10 mouse cellular contexts compared by ENCODE assay signal in genomic region chr12:84805228-84805842, GRCm38 (mm10). TPM values are rescaled to one million over a fixed set of nuclear protein-coding genes. Genes with fewer than 3 reads are reported as not detected.
DNase-seq lines count a peak whose midpoint lies in the region; ATAC-seq lines count a peak whose summit lies in the region.
"Had no signal": no experiment of that assay in that cellular context is flagged by ENCODE, and none has a peak within 500 bp of the region (broad histone marks: within the 10 kb centered on the region; RNA-seq: fewer than 3 reads in every experiment).

No protein-coding gene starts in this region.

- no peaks in the 10 kb centered on the region for H3K9me3 ChIP-seq in heart, embryonic 14.5 days (ENCODE audit: control insufficient read depth, low read length)
- H3K9me3 ChIP-seq in intestine, embryonic 14.5 days (ENCODE audit: control insufficient read depth, low read length), result no peaks in the 10 kb centered on the region
- H3K9me3 ChIP-seq in limb, embryonic 12.5 days, result no peaks in the 10 kb centered on the region
- no peaks in the 10 kb centered on the region for H3K9me3 ChIP-seq in stomach, embryonic 16.5 days (replicated peaks; ENCODE audit: control insufficient read depth, low read length)
- H3K9me3 ChIP-seq in forebrain, embryonic 10.5 days, result no peaks in the 10 kb centered on the region
- H3K9me3 ChIP-seq: liver, embryonic 13.5 days had no signal

- intact Hi-C loops in heart, postnatal 36 days (cut with DNase I), result no loop called here

- H3K27me3 ChIP-seq in heart, embryonic 14.5 days (ENCODE audit: control insufficient read depth, insufficient read depth, low read length), result peaks cover 88% of the 10 kb centered on the region
- H3K27me3 ChIP-seq in intestine, embryonic 14.5 days (replicated peaks; ENCODE audit: control insufficient read depth, insufficient read depth, low read length), result no peaks in the 10 kb centered on the region
- H3K27me3 ChIP-seq in limb, embryonic 12.5 days, result no peaks in the 10 kb centered on the region
- H3K27me3 ChIP-seq in stomach, embryonic 16.5 days (ENCODE audit: control insufficient read depth, insufficient read depth, low read length), result no peaks in the 10 kb centered on the region
- H3K27me3 ChIP-seq in forebrain, embryonic 10.5 days (ENCODE audit: poor library complexity, severe bottlenecking), result no peaks in the 10 kb centered on the region

- H3K27ac ChIP-seq in heart, embryonic 14.5 days (replicated peaks in 1 of 2; ENCODE audit: control insufficient read depth in 1 of 2, insufficient read depth in 1 of 2, low read depth in 2 of 2, low read length in 2 of 2), result no peak overlapping the region
- H3K27ac ChIP-seq in intestine, embryonic 14.5 days (ENCODE audit: low read depth), result 0 out of 2 replicates have a peak overlapping the region, but pooled peaks have one; percentile 27
- no peak overlapping the region for H3K27ac ChIP-seq in limb, embryonic 12.5 days
- H3K27ac ChIP-seq in stomach, embryonic 16.5 days (ENCODE audit: low read length), result peak overlapping the region; percentile 28
- no peak overlapping the region for H3K27ac ChIP-seq in forebrain, embryonic 10.5 days
- H3K27ac ChIP-seq: liver, embryonic 13.5 days had no signal

- ATAC-seq in heart, embryonic 14.5 days (ENCODE audit: insufficient number of reproducible peaks, insufficient read depth, low FRiP score, low read depth), result peak; percentile 74; the same call in 1 of the 2 replicates
- peak; percentile 88 for ATAC-seq in intestine, embryonic 14.5 days (replicated peaks; ENCODE audit: low FRiP score, low TSS enrichment, low read depth)
- ATAC-seq in limb, embryonic 12.5 days (ENCODE audit: insufficient number of reproducible peaks, insufficient read depth, low FRiP score, low TSS enrichment, low read depth), result 0 out of 2 replicates have a peak, but pooled peaks have one; percentile 32
- peak; percentile 89 for ATAC-seq in stomach, embryonic 16.5 days (ENCODE audit: insufficient read depth, low FRiP score)

- H3K36me3 ChIP-seq in heart, embryonic 14.5 days (ENCODE audit: control insufficient read depth, insufficient read depth, low read length), result no peaks in the 10 kb centered on the region
- H3K36me3 ChIP-seq in intestine, embryonic 14.5 days (ENCODE audit: control insufficient read depth, insufficient read depth, low read length), result no peaks in the 10 kb centered on the region
- H3K36me3 ChIP-seq in limb, embryonic 12.5 days, result no peaks in the 10 kb centered on the region
- no peaks in the 10 kb centered on the region for H3K36me3 ChIP-seq in stomach, embryonic 16.5 days (ENCODE audit: control insufficient read depth, insufficient read depth, low read length)
- H3K36me3 ChIP-seq in forebrain, embryonic 10.5 days (replicated peaks), result no peaks in the 10 kb centered on the region
- H3K36me3 ChIP-seq: liver, embryonic 13.5 days had no signal

- DNase-seq in heart, postnatal 36 days, result no peak
- DNase-seq in intestine, embryonic 14.5 days (ENCODE audit: low spot score), result peak; percentile 67
- DNase-seq in ovary, postnatal 36 days (ENCODE audit: low spot score), result no peak
- DNase-seq in forebrain, embryonic 10.5 days (ENCODE audit: extremely low spot score, low spot score), result no peak
- DNase-seq in gastrocnemius, adult 8-10 months (ENCODE audit: low spot score in 2 of 2), result no peak
- DNase-seq: liver, embryonic 13.5 days; thymus, adult 2 months had no signal

- no peak overlapping the region for H3K4me2 ChIP-seq in heart, embryonic 14.5 days (ENCODE audit: low read length)
- no peak overlapping the region for H3K4me2 ChIP-seq in intestine, embryonic 14.5 days (ENCODE audit: low read length)
- no peak overlapping the region for H3K4me2 ChIP-seq in limb, embryonic 12.5 days
- no peak overlapping the region for H3K4me2 ChIP-seq in stomach, embryonic 16.5 days (ENCODE audit: low read depth, low read length)
- H3K4me2 ChIP-seq: liver, embryonic 13.5 days had no signal

- H3K4me3 ChIP-seq in heart, embryonic 14.5 days (ENCODE audit: control insufficient read depth in 1 of 2, insufficient read depth in 1 of 2, low read depth in 1 of 2, low read length in 2 of 2), result no peak overlapping the region
- no peak overlapping the region for H3K4me3 ChIP-seq in intestine, embryonic 14.5 days (ENCODE audit: low read depth, low read length)
- H3K4me3 ChIP-seq in limb, embryonic 12.5 days (replicated peaks), result no peak overlapping the region
- H3K4me3 ChIP-seq in stomach, embryonic 16.5 days (replicated peaks; ENCODE audit: low read length), result no peak overlapping the region
- no peak overlapping the region for H3K4me3 ChIP-seq in forebrain, embryonic 10.5 days
- H3K4me3 ChIP-seq: liver, embryonic 13.5 days had no signal

- WGBS in heart, embryonic 14.5 days, result 37% methylated on average over 9 of the region's 9 CpGs
- WGBS in intestine, embryonic 14.5 days, result 68% methylated on average over 9 of the region's 9 CpGs
- WGBS in limb, embryonic 12.5 days, result 63% methylated on average over 9 of the region's 9 CpGs
- 58% methylated on average over 9 of the region's 9 CpGs for WGBS in stomach, embryonic 16.5 days
- 82% methylated on average over 9 of the region's 9 CpGs for WGBS in forebrain, embryonic 10.5 days

- peaks cover 16 to 19% of the 10 kb centered on the region in 2 experiments for H3K4me1 ChIP-seq in heart, embryonic 14.5 days (ENCODE audit: control insufficient read depth in 2 of 2, insufficient read depth in 2 of 2, low read length in 2 of 2)
- H3K4me1 ChIP-seq in intestine, embryonic 14.5 days (replicated peaks; ENCODE audit: control insufficient read depth, insufficient read depth, low read length), result 0 out of 2 replicates have a peak, but pooled peaks cover 10% of the 10 kb centered on the region
- peaks cover 21% of the 10 kb centered on the region for H3K4me1 ChIP-seq in limb, embryonic 12.5 days (replicated peaks)
- no peaks in the 10 kb centered on the region for H3K4me1 ChIP-seq in stomach, embryonic 16.5 days (ENCODE audit: control insufficient read depth, insufficient read depth, low read length)
- peaks cover 18% of the 10 kb centered on the region; the same call in 1 of the 2 replicates for H3K4me1 ChIP-seq in forebrain, embryonic 10.5 days

- no peak overlapping the region for H3K9ac ChIP-seq in heart, embryonic 14.5 days (ENCODE audit: low read length)
- H3K9ac ChIP-seq in intestine, embryonic 14.5 days (ENCODE audit: low read length), result no peak overlapping the region
- H3K9ac ChIP-seq in limb, embryonic 12.5 days (replicated peaks), result no peak overlapping the region
- H3K9ac ChIP-seq in stomach, embryonic 16.5 days (ENCODE audit: low read length), result no peak overlapping the region
- H3K9ac ChIP-seq: liver, embryonic 13.5 days had no signal

RNA-seq across cellular contexts. Expression of gene Isca2, which starts 32.3 kb away (rescaled TPM):
- polyA plus RNA-seq in heart, embryonic 14.5 days (2014; fragmentation: Nextera tagmentation; extraction: Ambion mirVana), result 164 and 167 TPM in 2 replicates
- 10 to 100 TPM; 78.2 to 81.0 TPM for total RNA-seq in heart, postnatal 36 days (2021)
- polyA plus RNA-seq in intestine, embryonic 14.5 days (2014; fragmentation: Nextera tagmentation; extraction: Ambion mirVana), result 135 and 143 TPM in 2 replicates
- polyA plus RNA-seq in limb, embryonic 12.5 days (2016; fragmentation: Nextera tagmentation; extraction: Ambion mirVana), result 145 and 148 TPM in 2 replicates
- polyA plus RNA-seq in stomach, embryonic 16.5 days (2015; fragmentation: Nextera tagmentation; extraction: Ambion mirVana), result 119 and 123 TPM in 2 replicates
- polyA plus RNA-seq in forebrain, embryonic 10.5 days (2016; fragmentation: Nextera tagmentation; extraction: Ambion mirVana), result 151 and 152 TPM in 2 replicates
- total RNA-seq in gastrocnemius, adult 8-10 months (2022), result 10 to 100 TPM; 41.4 to 48.9 (median 45.8) TPM

RNA-seq across cellular contexts. Expression of gene Npc2, which starts 32.4 kb away (rescaled TPM):
- 50.8 and 56.6 TPM in 2 replicates for polyA plus RNA-seq in heart, embryonic 14.5 days (2014; fragmentation: Nextera tagmentation; extraction: Ambion mirVana)
- 10 to 100 TPM; 29.9 to 30.0 TPM for total RNA-seq in heart, postnatal 36 days (2021)
- polyA plus RNA-seq in intestine, embryonic 14.5 days (2014; fragmentation: Nextera tagmentation; extraction: Ambion mirVana), result 61.0 and 66.1 TPM in 2 replicates
- polyA plus RNA-seq in limb, embryonic 12.5 days (2016; fragmentation: Nextera tagmentation; extraction: Ambion mirVana), result 67.1 and 67.4 TPM in 2 replicates
- polyA plus RNA-seq in stomach, embryonic 16.5 days (2015; fragmentation: Nextera tagmentation; extraction: Ambion mirVana), result 65.5 and 69.3 TPM in 2 replicates
- 62.7 and 66.0 TPM in 2 replicates for polyA plus RNA-seq in forebrain, embryonic 10.5 days (2016; fragmentation: Nextera tagmentation; extraction: Ambion mirVana)
- 10 to 100 TPM; 12.1 to 16.8 (median 14.0) TPM for total RNA-seq in gastrocnemius, adult 8-10 months (2022)

Comparison
In these comparisons a context has a peak if more than half of its experiments do, and no peak if none do; other contexts are left out.
1. ATAC-seq: peak in every context shown above with its lines; median percentile 89 in stomach, embryonic 16.5 days; 88 in intestine, embryonic 14.5 days; 74 in heart, embryonic 14.5 days; 32 in limb, embryonic 12.5 days.
2. H3K27ac ChIP-seq: peak in intestine, embryonic 14.5 days (single experiment) and stomach, embryonic 16.5 days (single experiment); none in heart, embryonic 14.5 days (0 of 2), limb, embryonic 12.5 days (single experiment) and forebrain, embryonic 10.5 days (single experiment).